Mouse (Mus musculus): ENCODE measurements around the gene Ckm. TPM values are rescaled to one million over a fixed set of nuclear protein-coding genes. Genes with fewer than 3 reads are reported as not detected.

The Ckm gene
- polyA plus RNA-seq, 1 experiment from 2014 or later = 0.15 TPM

- H3K9ac ChIP-seq = no peak overlapping the region
- H3K27ac ChIP-seq = no peak overlapping the region
- 41% methylated on average over 3 of the region's 3 CpGs for WGBS (ENCODE audit: insufficient replicate concordance)
- H3K4me3 ChIP-seq = no peak overlapping the region
- no peak overlapping the region for H3K4me2 ChIP-seq
- no peaks in the 10 kb centered on the region for H3K27me3 ChIP-seq (replicated peaks)
- H3K36me3 ChIP-seq = peaks cover 75% of the 10 kb centered on the region
- H3K9me3 ChIP-seq (replicated peaks) = no peaks in the 10 kb centered on the region
- H3K4me1 ChIP-seq = peaks cover 23% of the 10 kb centered on the region
- 0 out of 2 replicates have a peak, but pooled peaks have one; percentile 13 for ATAC-seq
Observed at GRCm38 (mm10) chr7:19443344-19443743, 38.8 kb downstream of the Ckm start.

GRCm38 (mm10) chr7:19444801-19445200, 40.2 kb downstream of the Ckm start:
- no peak overlapping the region for H3K4me3 ChIP-seq
- peaks cover 23% of the 10 kb centered on the region for H3K4me1 ChIP-seq
- peaks cover 80% of the 10 kb centered on the region for H3K36me3 ChIP-seq
- H3K27me3 ChIP-seq (replicated peaks) = no peaks in the 10 kb centered on the region
- no peak overlapping the region for H3K27ac ChIP-seq
- H3K4me2 ChIP-seq = no peak overlapping the region
- H3K9ac ChIP-seq = no peak overlapping the region
- no peak for ATAC-seq
- H3K9me3 ChIP-seq (replicated peaks) = no peaks in the 10 kb centered on the region
- WGBS (ENCODE audit: insufficient replicate concordance) = 77% methylated on average over 12 of the region's 12 CpGs

GRCm38 (mm10) chr7:19447689-19448088, 43.1 kb downstream of the Ckm start:
- 89% methylated on average over 16 of the region's 16 CpGs for WGBS (ENCODE audit: insufficient replicate concordance)

GRCm38 (mm10) chr7:19449165-19449564, 44.6 kb downstream of the Ckm start:
- Histone ChIP-seq H3K9ac (no peak overlapping the region), H3K27ac (no peak overlapping the region), H3K27me3 (replicated peaks) (no peaks in the 10 kb centered on the region), H3K4me3 (no peak overlapping the region), H3K4me2 (no peak overlapping the region), H3K4me1 (no peaks in the 10 kb centered on the region), H3K9me3 (replicated peaks) (no peaks in the 10 kb centered on the region), H3K36me3 (peaks cover 69% of the 10 kb centered on the region)
- WGBS (ENCODE audit: insufficient replicate concordance) = 88% methylated on average over 12 of the region's 12 CpGs
- ATAC-seq = no peak

More at GRCm38 (mm10) chr7:19447689-19448088, 43.1 kb downstream of the Ckm start:
- Histone ChIP-seq H3K27ac (no peak overlapping the region), H3K4me3 (no peak overlapping the region), H3K36me3 (peaks cover 75% of the 10 kb centered on the region), H3K27me3 (replicated peaks) (no peaks in the 10 kb centered on the region), H3K4me2 (no peak overlapping the region), H3K4me1 (peaks cover 6% of the 10 kb centered on the region), H3K9ac (no peak overlapping the region), H3K9me3 (replicated peaks) (no peaks in the 10 kb centered on the region)
- no peak for ATAC-seq

- H3K4me2 ChIP-seq = no peak overlapping the region
- H3K9me3 ChIP-seq (replicated peaks) = no peaks in the 10 kb centered on the region
- H3K4me3 ChIP-seq = no peak overlapping the region
- H3K36me3 ChIP-seq = peaks cover 24% of the 10 kb centered on the region
- H3K27ac ChIP-seq = no peak overlapping the region
- no peak overlapping the region for H3K9ac ChIP-seq
- no peaks in the 10 kb centered on the region for H3K27me3 ChIP-seq (replicated peaks)
- WGBS (ENCODE audit: insufficient replicate concordance) = 68% methylated on average over 4 of the region's 4 CpGs
- no peak for ATAC-seq
- peaks cover 44% of the 10 kb centered on the region for H3K4me1 ChIP-seq
Observed at GRCm38 (mm10) chr7:19455186-19455585, 50.6 kb downstream of the Ckm start.

GRCm38 (mm10) chr7:19455819-19456495, 51.4 kb downstream of the Ckm start:
- Histone ChIP-seq H3K9me3 (replicated peaks) (no peaks in the 10 kb centered on the region), H3K4me2 (no peak overlapping the region), H3K27ac (no peak overlapping the region), H3K4me1 (peaks cover 51% of the 10 kb centered on the region), H3K9ac (no peak overlapping the region), H3K36me3 (peaks cover 16% of the 10 kb centered on the region), H3K27me3 (replicated peaks) (no peaks in the 10 kb centered on the region), H3K4me3 (no peak overlapping the region)
- ATAC-seq = no peak
- WGBS (ENCODE audit: insufficient replicate concordance) = 73% methylated on average over 11 of the region's 11 CpGs

GRCm38 (mm10) chr7:19456628-19457027, 52.1 kb downstream of the Ckm start:
- WGBS (ENCODE audit: insufficient replicate concordance) = 83% methylated on average over 7 of the region's 7 CpGs

GRCm38 (mm10) chr7:19457414-19458071, 53.0 kb downstream of the Ckm start:
- Histone ChIP-seq H3K9me3 (replicated peaks) (no peaks in the 10 kb centered on the region), H3K4me3 (peak overlapping the region; percentile 92), H3K9ac (peak overlapping the region; percentile 87), H3K4me2 (peak overlapping the region; percentile 97), H3K27me3 (replicated peaks) (no peaks in the 10 kb centered on the region), H3K27ac (peak overlapping the region; percentile 76), H3K4me1 (peaks cover 62% of the 10 kb centered on the region), H3K36me3 (peaks cover 7% of the 10 kb centered on the region; the same call in 1 of the 2 replicates)
- 9% methylated on average over 14 of the region's 14 CpGs for whole genome bisulfite sequencing (ENCODE audit: insufficient replicate concordance)
- ATAC-seq = peak; percentile 10

More at GRCm38 (mm10) chr7:19456628-19457027, 52.1 kb downstream of the Ckm start:
- Histone ChIP-seq H3K4me2 (peak overlapping the region; percentile 97), H3K9ac (no peak overlapping the region), H3K27me3 (replicated peaks) (no peaks in the 10 kb centered on the region), H3K9me3 (replicated peaks) (no peaks in the 10 kb centered on the region), H3K27ac (no peak overlapping the region), H3K4me3 (no peak overlapping the region), H3K4me1 (peaks cover 53% of the 10 kb centered on the region), H3K36me3 (peaks cover 9% of the 10 kb centered on the region)
- no peak for ATAC-seq

GRCm38 (mm10) chr7:19458072-19458486, 53.5 kb downstream of the Ckm start:
- H3K4me2 ChIP-seq = peak overlapping the region; percentile 97
- peaks cover 7% of the 10 kb centered on the region; the same call in 1 of the 2 replicates for H3K36me3 ChIP-seq
- ATAC-seq = peak; percentile 38
- no peaks in the 10 kb centered on the region; the same call in 1 of the 2 replicates for H3K27me3 ChIP-seq (replicated peaks)
- H3K9ac ChIP-seq = peak overlapping the region; percentile 87
- WGBS (ENCODE audit: insufficient replicate concordance) = under 1% methylated on average over 23 of the region's 31 CpGs
- H3K27ac ChIP-seq = peak overlapping the region; percentile 76
- H3K4me1 ChIP-seq = peaks cover 68% of the 10 kb centered on the region
- H3K4me3 ChIP-seq = peak overlapping the region; percentile 92
- no peaks in the 10 kb centered on the region for H3K9me3 ChIP-seq (replicated peaks)

GRCm38 (mm10) chr7:19458591-19459111, 54.1 kb downstream of the Ckm start, which contains the start of gene Mark4:
Mark4 (minus strand) TSS chr7:19458821.
- Histone ChIP-seq H3K9me3 (replicated peaks) (no peaks in the 10 kb centered on the region), H3K27me3 (replicated peaks) (no peaks in the 10 kb centered on the region; the same call in 1 of the 2 replicates), H3K4me2 (peak within 1 kb of the TSS; percentile 97), H3K9ac (peak within 1 kb of the TSS; percentile 87), H3K27ac (peak within 1 kb of the TSS; percentile 76), H3K36me3 (peaks cover 7% of the 10 kb centered on the region; the same call in 1 of the 2 replicates), H3K4me1 (peaks cover 73% of the 10 kb centered on the region), H3K4me3 (peak within 1 kb of the TSS; percentile 92)
- WGBS (ENCODE audit: insufficient replicate concordance) = under 1% methylated on average over 25 of the region's 42 CpGs
- ATAC-seq = peak; percentile 84

- peak overlapping the region; percentile 76; the same call in 1 of the 2 replicates for H3K27ac ChIP-seq
- no peak for ATAC-seq
- peak overlapping the region; percentile 87 for H3K9ac ChIP-seq
- H3K4me1 ChIP-seq = peaks cover 74% of the 10 kb centered on the region
- peak overlapping the region; percentile 97 for H3K4me2 ChIP-seq
- H3K9me3 ChIP-seq (replicated peaks) = no peaks in the 10 kb centered on the region
- peak overlapping the region; percentile 92 for H3K4me3 ChIP-seq
- H3K36me3 ChIP-seq = peaks cover 7% of the 10 kb centered on the region; the same call in 1 of the 2 replicates
- no peaks in the 10 kb centered on the region; the same call in 1 of the 2 replicates for H3K27me3 ChIP-seq (replicated peaks)
- WGBS (ENCODE audit: insufficient replicate concordance) = 33% methylated on average over 6 of the region's 6 CpGs
Observed at GRCm38 (mm10) chr7:19459144-19459870, 54.7 kb downstream of the Ckm start.

All from liver, embryonic 12.5 days (tissue).